Mouse (Mus musculus) lung, adult 2 months (tissue): ENCODE data around the gene Dnah17.
A peak's percentile ranks its signal among the peaks of the same experiment; 100 is the strongest.

Source experiments
- CTCF ChIP-seq: fragments of 200-500 bp; IDR thresholded peaks from 2 replicates; pipeline ENCODE4 v1.5.1; 2011; ENCODE audit warnings: mild to moderate bottlenecking, low read length, control low read depth; ENCODE audit not compliant: insufficient read depth
- POLR2A ChIP-seq: fragments of 200-500 bp; IDR thresholded peaks from 2 replicates; pipeline ENCODE4 v1.6.1; 2011; ENCODE audit warnings: low read depth, mild to moderate bottlenecking, control low read depth, low read length, borderline replicate concordance; ENCODE audit errors: extremely low read depth

- TF ChIP-seq CTCF (peak; percentile 96), POLR2A (no peak)
Measured at GRCm38 (mm10) chr11:118021806-118022205, 108.6 kb downstream of the Dnah17 start.
